In genomic region chr8:95226251-95227150, GRCm38 (mm10) we compare ENCODE assay signal across 19 mouse cellular contexts. TPM values are rescaled to one million over a fixed set of nuclear protein-coding genes. Genes with fewer than 3 reads are reported as not detected.
DNase-seq lines count a peak whose midpoint lies in the region; ATAC-seq lines count a peak whose summit lies in the region.
"Had no signal": no experiment of that assay in that cellular context is flagged by ENCODE, and none has a peak within 500 bp of the region (broad histone marks: within the 10 kb centered on the region; RNA-seq: fewer than 3 reads in every experiment).

No protein-coding gene starts in this region.

- H3K9ac ChIP-seq in heart, embryonic 15.5 days, result no peak overlapping the region
- no peak overlapping the region for H3K9ac ChIP-seq in limb, embryonic 13.5 days
- H3K9ac ChIP-seq: embryonic facial prominence, embryonic 12.5 days; midbrain, embryonic 15.5 days had no signal

- peak overlapping the region; percentile 54 for H3K27ac ChIP-seq in heart, embryonic 15.5 days
- H3K27ac ChIP-seq in limb, embryonic 13.5 days, result peak overlapping the region; percentile 11; the same call in 1 of the 2 replicates
- H3K27ac ChIP-seq: embryonic facial prominence, embryonic 12.5 days; hindbrain, postnatal 0 days; layer of hippocampus, adult 2 months; left cerebral cortex, adult 2 months; macrophage; midbrain, embryonic 15.5 days had no signal

- intact Hi-C loops in heart, postnatal 14 days (cut with DNase I), result no loop called here

- no peaks in the 10 kb centered on the region for H3K9me3 ChIP-seq in heart, embryonic 15.5 days (replicated peaks)
- no peaks in the 10 kb centered on the region for H3K9me3 ChIP-seq in limb, embryonic 13.5 days
- H3K9me3 ChIP-seq: embryonic facial prominence, embryonic 12.5 days; midbrain, embryonic 15.5 days had no signal

- no peak overlapping the region for H3K4me2 ChIP-seq in heart, embryonic 15.5 days
- H3K4me2 ChIP-seq in limb, embryonic 13.5 days (replicated peaks), result no peak overlapping the region
- H3K4me2 ChIP-seq: embryonic facial prominence, embryonic 12.5 days; midbrain, embryonic 15.5 days had no signal

- H3K4me3 ChIP-seq in heart, embryonic 15.5 days, result no peak overlapping the region
- H3K4me3 ChIP-seq in limb, embryonic 13.5 days, result no peak overlapping the region
- H3K4me3 ChIP-seq: embryonic facial prominence, embryonic 12.5 days; layer of hippocampus, adult 2 months; left cerebral cortex, adult 2 months; midbrain, embryonic 15.5 days had no signal

- WGBS in heart, embryonic 15.5 days, result 35% methylated on average over 7 of the region's 7 CpGs
- 30% methylated on average over 7 of the region's 7 CpGs for WGBS in limb, embryonic 13.5 days

- no peaks in the 10 kb centered on the region for H3K27me3 ChIP-seq in heart, embryonic 15.5 days
- H3K27me3 ChIP-seq in limb, embryonic 13.5 days, result no peaks in the 10 kb centered on the region
- H3K27me3 ChIP-seq: embryonic facial prominence, embryonic 12.5 days; midbrain, embryonic 15.5 days; Patski had no signal

- DNase-seq in embryo, embryonic 11 days, result peak; percentile 20
- no peak for DNase-seq in embryo, embryonic 9.5 days (ENCODE audit: extremely low spot score)
- no peak for DNase-seq in heart, postnatal 14 days
- peak; percentile 53 for DNase-seq in adrenal gland, postnatal 14 days
- no peak for DNase-seq in thymus, postnatal 10 days (ENCODE audit: low spot score in 2 of 2)
- DNase-seq: cerebellum, postnatal 10 days; kidney, adult 9 months; liver; lung, adult 18-20 months had no signal

- H3K4me1 ChIP-seq in heart, embryonic 15.5 days (replicated peaks), result peaks cover 16% of the 10 kb centered on the region
- H3K4me1 ChIP-seq in limb, embryonic 13.5 days, result peaks cover 12% of the 10 kb centered on the region; the same call in 1 of the 2 replicates
- H3K4me1 ChIP-seq: midbrain, embryonic 15.5 days had no signal

- ATAC-seq in heart, embryonic 15.5 days (replicated peaks; ENCODE audit: insufficient number of reproducible peaks, insufficient read depth, low FRiP score, low read depth), result no peak
- ATAC-seq in limb, embryonic 13.5 days (ENCODE audit: low FRiP score, low read depth), result peak; percentile 54; the same call in 1 of the 2 replicates
- ATAC-seq in granulocyte monocyte progenitor cell, adult 5-6 weeks (replicated peaks; ENCODE audit: poor library complexity, severe bottlenecking), result no peak
- ATAC-seq: hindbrain, postnatal 0 days; midbrain, embryonic 15.5 days; Patski had no signal

- H3K36me3 ChIP-seq in heart, embryonic 15.5 days, result no peaks in the 10 kb centered on the region
- no peaks in the 10 kb centered on the region for H3K36me3 ChIP-seq in limb, embryonic 13.5 days
- H3K36me3 ChIP-seq: embryonic facial prominence, embryonic 12.5 days; midbrain, embryonic 15.5 days had no signal

RNA-seq across cellular contexts. Expression of gene Kifc3, which starts 23.9 kb away (rescaled TPM):
- 15.7 and 19.3 TPM in 2 replicates for polyA plus RNA-seq in heart, embryonic 15.5 days (2015; fragmentation: Nextera tagmentation; extraction: Ambion mirVana)
- total RNA-seq in heart, postnatal 14 days (2021), result 10 to 100 TPM; 58.1 to 62.8 TPM
- total RNA-seq in adrenal gland, postnatal 14 days (2021), result 94.1 and 104 TPM in 2 replicates
- polyA plus RNA-seq in limb, embryonic 13.5 days (2015; fragmentation: Nextera tagmentation; extraction: Ambion mirVana), result 15.5 and 16.8 TPM in 2 replicates
- total RNA-seq in granulocyte monocyte progenitor cell, adult 5-6 weeks (2014; fragmentation: Nextera tagmentation), result 0.26 and 1.1 TPM in 2 replicates
- 3.2 and 4.1 TPM in 2 replicates for total RNA-seq in granulocyte monocyte progenitor cell, adult 5-6 weeks (2017)

Comparison
In these comparisons a context has a peak if more than half of its experiments do, and no peak if none do; other contexts are left out.
1. DNase-seq: peak in embryo, embryonic 11 days (single experiment) and adrenal gland, postnatal 14 days (single experiment); none in embryo, embryonic 9.5 days (single experiment), heart, postnatal 14 days (0 of 2) and thymus, postnatal 10 days (0 of 2).
2. RNA of gene Kifc3, which starts 23.9 kb away (total RNA-seq): 94.1 to 104 TPM in adrenal gland, postnatal 14 days and 58.1 to 62.8 TPM in heart, postnatal 14 days; 0.26 to 4.1 TPM in granulocyte monocyte progenitor cell, adult 5-6 weeks; every median in the first group is over 10 times any median in the second.